Mouse (Mus musculus) heart, adult 2 months (tissue): ENCODE data around the gene Phf6. TPM values are rescaled to one million over a fixed set of nuclear protein-coding genes. Genes with fewer than 3 reads are reported as not detected.
A peak's percentile ranks its signal among the peaks of the same experiment; 100 is the strongest.
"Not testable (repeated sequence)": the region's sequence is repeated elsewhere in the genome, so short reads cannot be mapped to it uniquely, and the experiment has no call there.

Source experiments
- DNase-seq, 2 experiments: peaks; one replicate each; pipeline ENCODE4 v3.0.0; 2021
- H3K27ac ChIP-seq: fragments of 200-600 bp; 2 replicates; pipeline ENCODE4 v1.8.1; 2022
- H3K27me3 ChIP-seq: fragments of 200-500 bp; 2 replicates; pipeline ENCODE4 v1.6.1; 2012; ENCODE audit warnings: mild to moderate bottlenecking, low read length, inconsistent platforms, mixed read lengths; ENCODE audit not compliant: control insufficient read depth, insufficient read depth
- H3K36me3 ChIP-seq: fragments of 200-500 bp; 2 replicates; pipeline ENCODE4 v1.6.1; 2012; ENCODE audit warnings: low read length, inconsistent platforms; ENCODE audit not compliant: control insufficient read depth, insufficient read depth
- H3K4me1 ChIP-seq: fragments of 200-500 bp; 2 replicates; pipeline ENCODE4 v1.6.1; 2011; ENCODE audit warnings: low read length; ENCODE audit not compliant: control insufficient read depth, insufficient read depth
- H3K4me3 ChIP-seq: fragments of 200-600 bp; 2 replicates; pipeline ENCODE4 v1.8.1; 2022
- H3K79me2 ChIP-seq: fragments of 200-500 bp; replicated peaks from 2 replicates; pipeline ENCODE4 v1.6.1; 2012; ENCODE audit warnings: mild to moderate bottlenecking, inconsistent platforms, low read length, moderate library complexity, mixed read lengths; ENCODE audit not compliant: control insufficient read depth, insufficient read depth
- H3K9ac ChIP-seq: fragments of 200-500 bp; 2 replicates; pipeline ENCODE4 v1.6.1; 2012; ENCODE audit warnings: low read depth, mild to moderate bottlenecking, control low read depth, inconsistent platforms, low read length, mixed read lengths
- CTCF ChIP-seq: fragments of 200-600 bp; IDR thresholded peaks from 2 replicates; pipeline ENCODE4 v1.8.1; 2022; ENCODE audit warnings: antibody characterized with exemption, mild to moderate bottlenecking, moderate library complexity
- EP300 ChIP-seq: fragments of 200-500 bp; IDR thresholded peaks from 2 replicates; pipeline ENCODE4 v1.6.1; 2011; ENCODE audit warnings: low read depth, low read length, control low read depth; ENCODE audit not compliant: insufficient read depth
- POLR2A ChIP-seq: fragments of 200-500 bp; IDR thresholded peaks from 2 replicates; pipeline ENCODE4 v1.6.1; 2011; ENCODE audit warnings: mild to moderate bottlenecking, low read depth, low read length, control low read depth; ENCODE audit not compliant: insufficient read depth
- WGBS: fragments of 180-500 bp; shearing (Covaris S2); methylation state at CpG from one replicate; pipeline ENCODE4 v1.1.7; 2018; 5-methylcytosine and 5-hydroxymethylcytosine counted together
- intact Hi-C: fragments of 180-260 bp; cut with DNase I; formaldehyde crosslinking; loops from one replicate; pipeline ENCODE4 v1.15.1; 2025
- polyA plus RNA-seq: library from polyadenylated mRNA; depleted of rRNA; stranded (reverse); fragments of >200 nt; gene quantifications from 2 replicates; pipeline ENCODE4 v1.2.3, GENCODE M21; 2012; rRNA removed
- total RNA-seq, 2 experiments: library from RNA; stranded (reverse); gene quantifications; 2 replicates each; pipeline ENCODE4 v1.2.3; 2021

The Phf6 gene
- total and polyA plus RNA-seq, 3 experiments: 1.0 to 5.1 (median 4.6) TPM

DNA sequence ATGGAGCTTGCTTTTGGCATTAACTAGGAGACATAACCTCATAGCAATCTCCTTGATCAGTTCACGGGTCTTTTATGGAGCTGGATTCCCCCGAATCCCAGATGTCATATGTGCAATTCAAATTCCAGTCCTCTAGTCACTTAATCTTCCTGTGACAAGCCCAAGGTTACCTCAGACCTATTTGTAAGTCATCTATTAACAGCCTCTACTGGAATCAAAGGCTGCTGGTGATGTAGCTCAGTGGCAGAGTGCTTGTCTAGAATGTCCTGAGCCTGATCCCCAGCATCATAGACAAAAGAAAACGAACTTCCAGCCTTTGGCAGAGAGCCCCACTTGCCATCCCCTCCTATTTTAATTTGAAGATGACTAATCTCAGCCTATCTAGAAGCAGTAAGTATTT is 69.3 kb downstream of the Phf6 start:
- DNase-seq: no peak
- TF ChIP-seq POLR2A (no peak), CTCF (no peak), EP300 (no peak)
- Histone ChIP-seq H3K36me3 (no peaks in the 10 kb centered on the region), H3K4me1 (no peaks in the 10 kb centered on the region), H3K9ac (no peak overlapping the region), H3K27me3 (no peaks in the 10 kb centered on the region), H3K4me3 (no peak overlapping the region), H3K27ac (no peak overlapping the region), H3K79me2 (no peaks in the 10 kb centered on the region)
- WGBS: 63% methylated on average over 3 of the region's 3 CpGs
- intact Hi-C loops: no loop called here

DNA sequence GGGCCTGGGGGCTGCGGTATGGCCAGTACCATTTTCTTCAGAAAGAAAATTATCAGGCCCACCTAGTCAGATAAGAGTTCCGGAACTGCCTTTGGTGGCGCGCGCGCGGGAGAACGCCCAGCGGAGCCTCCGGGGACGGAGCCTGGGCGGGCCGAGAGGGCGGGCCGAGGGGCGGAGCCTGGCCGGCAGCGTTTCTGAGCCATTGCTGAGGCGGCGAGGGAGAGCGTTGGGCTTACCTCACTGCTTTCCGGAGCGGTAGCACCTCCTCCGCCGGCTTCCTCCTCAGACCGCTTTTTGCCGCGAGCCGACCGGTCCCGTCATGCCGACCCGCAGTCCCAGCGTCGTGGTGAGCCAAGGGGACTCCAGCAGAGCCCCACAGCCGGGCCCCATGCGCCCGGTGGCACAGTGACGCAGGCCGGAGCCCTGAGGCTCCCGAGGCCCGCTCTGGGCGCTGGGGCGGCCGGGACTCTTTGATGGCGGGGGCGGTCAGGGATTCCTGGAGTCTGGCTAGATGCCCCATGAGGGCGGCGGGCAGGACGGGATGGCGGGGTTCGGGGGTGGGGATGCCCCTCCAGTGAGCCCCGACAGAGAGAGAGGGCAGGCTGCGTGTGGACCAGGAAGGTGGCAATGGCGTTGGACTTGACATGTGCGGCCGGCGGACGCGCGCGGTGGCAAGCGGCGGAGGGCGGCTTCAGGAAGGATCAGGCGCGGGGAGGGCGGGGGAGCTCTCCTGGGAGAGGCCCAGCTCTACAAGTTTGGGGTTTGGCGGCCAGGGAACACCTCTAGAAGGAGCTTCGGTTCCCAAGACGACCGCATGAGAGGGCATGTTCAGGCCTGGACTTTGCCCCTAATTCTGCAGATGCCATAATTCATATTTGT is 76.1 kb downstream of the Phf6 start, which contains the start of gene Hprt:
Hprt (plus strand) TSS at position 233 of the 879 bp plus-strand sequence.
- Histone ChIP-seq H3K9ac (peak within 1 kb of the TSS; percentile 66), H3K27me3 (no peaks in the 10 kb centered on the region), H3K27ac (peak within 1 kb of the TSS; percentile 82), H3K36me3 (no peaks in the 10 kb centered on the region), H3K4me1 (no peaks in the 10 kb centered on the region), H3K79me2 (no peaks in the 10 kb centered on the region), H3K4me3 (peak within 1 kb of the TSS; percentile 62)
- intact Hi-C loops: no loop called here
- TF ChIP-seq EP300 (no peak), POLR2A (peak; percentile 90), CTCF (no peak)
- DNase-seq: peak; percentile 91 to 93
- WGBS: 17% methylated on average over 66 of the region's 72 CpGs

- H3K79me2 ChIP-seq, H3K27me3 ChIP-seq, H3K36me3 ChIP-seq, H3K9ac ChIP-seq, intact Hi-C loops, DNase-seq, H3K4me1 ChIP-seq, H3K27ac ChIP-seq, H3K4me3 ChIP-seq: not testable (repeated sequence)
- WGBS: 60% methylated on average over 5 of the region's 5 CpGs
These were observed 82.7 kb downstream of the Phf6 start for GRCm38 (mm10) chrX:52994726-52995125.

DNA sequence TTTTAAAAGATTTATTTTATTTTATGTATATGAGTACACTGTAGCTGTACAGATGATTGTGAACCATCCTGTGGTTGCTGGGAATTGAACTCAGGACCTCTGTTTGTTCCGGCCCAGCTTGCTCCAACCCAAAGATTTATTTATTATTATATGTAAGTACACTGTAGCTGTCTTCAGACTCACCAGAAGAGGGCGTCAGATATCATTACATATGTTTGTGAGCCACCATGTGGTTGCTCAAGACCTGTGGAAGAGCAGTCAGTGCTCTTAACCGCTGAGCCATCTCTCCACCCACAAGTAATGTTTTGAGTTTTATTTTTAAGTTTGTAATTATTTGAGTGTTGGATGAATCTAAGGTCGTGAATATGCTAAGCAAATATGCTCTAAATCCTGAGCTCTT is 92.8 kb downstream of the Phf6 start:
- not testable (repeated sequence) for H3K9ac ChIP-seq, H3K27ac ChIP-seq, H3K4me3 ChIP-seq, H3K36me3 ChIP-seq, H3K4me1 ChIP-seq, DNase-seq, H3K27me3 ChIP-seq, H3K79me2 ChIP-seq
- TF ChIP-seq CTCF: peak; percentile 37
- intact Hi-C loops: loop anchor here (5.0 kb wide), 1 partner anchor 252 kb away; no protein-coding TSS in a partner anchor
- WGBS: 59% methylated on average over 4 of the region's 4 CpGs

DNA sequence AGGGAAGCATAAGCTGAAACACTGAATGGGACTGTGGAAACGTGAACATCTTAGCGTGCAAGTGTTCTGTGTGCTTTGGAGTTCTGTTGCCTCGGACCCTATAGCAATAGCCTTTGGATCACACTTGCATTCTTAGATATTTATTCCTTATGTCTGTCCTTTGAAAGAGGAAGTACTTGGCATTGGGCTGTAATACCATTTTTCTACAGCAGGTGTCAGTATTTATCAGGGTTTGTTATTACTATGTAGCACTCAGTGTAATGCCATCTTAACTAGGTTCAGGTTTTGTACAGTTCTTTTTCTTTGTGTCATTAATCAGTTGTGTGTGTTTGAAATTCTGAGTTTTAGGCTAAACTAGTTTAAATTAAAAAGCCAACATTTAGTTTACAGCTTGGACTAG is 94.0 kb downstream of the Phf6 start:
- intact Hi-C loops: loop anchor here (5.0 kb wide), 1 partner anchor 251 kb away; no protein-coding TSS in a partner anchor
- H3K4me3 ChIP-seq: no peak overlapping the region
- TF ChIP-seq CTCF: peak; percentile 94; the same call in 1 of the 2 replicates
- no peak for TF ChIP-seq POLR2A
- TF ChIP-seq EP300: no peak
- H3K9ac ChIP-seq: no peak overlapping the region
- no peaks in the 10 kb centered on the region for H3K27me3 ChIP-seq
- H3K4me1 ChIP-seq: no peaks in the 10 kb centered on the region
- H3K27ac ChIP-seq: no peak overlapping the region
- no peak for DNase-seq
- H3K36me3 ChIP-seq: no peaks in the 10 kb centered on the region
- WGBS: 29% methylated on average over 3 of the region's 3 CpGs
- no peaks in the 10 kb centered on the region for H3K79me2 ChIP-seq

Other genes starting within 250 kb of the Phf6 start
- gene Ccdc160, start 121.1 kb upstream of the Phf6 start, total RNA-seq: under 1 TPM in 1 of 2 experiments, not detected in 1; 0.42 TPM
- gene Ccdc160, start 121.1 kb upstream of the Phf6 start, polyA plus RNA-seq: 0.18 TPM in 1 of 2 replicates, not detected in the other
- gene Hprt, start 75.9 kb downstream of the Phf6 start, total RNA-seq: 10 to 100 TPM; 47.4 to 65.8 TPM
- gene Hprt, start 75.9 kb downstream of the Phf6 start, polyA plus RNA-seq: 16.1 and 41.6 TPM in 2 replicates